Mouse (Mus musculus): ENCODE data around the gene Reep3.

Reep3 gene

DNA sequence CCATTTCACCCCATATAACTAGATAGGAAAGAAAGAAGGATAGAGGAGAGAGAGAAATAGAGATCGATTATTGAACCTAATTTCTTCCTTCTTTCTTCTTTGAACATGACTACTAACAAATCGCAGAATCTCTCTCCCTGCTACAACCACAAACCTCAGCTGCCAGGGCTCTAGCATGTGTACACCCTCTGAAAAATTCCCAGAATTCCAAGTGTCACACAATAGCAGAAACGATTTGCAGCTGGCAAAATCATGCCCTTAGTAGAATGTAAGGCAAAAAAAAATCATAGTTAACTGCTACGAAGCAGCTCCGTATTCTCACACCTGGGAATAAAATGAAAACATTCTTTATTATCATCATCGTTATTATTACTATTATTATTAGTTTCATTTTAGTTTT, 122.9 kb downstream of the Reep3 start:
- no peak for DNase-seq (ENCODE audit: low spot score in 2 of 2)

DNA sequence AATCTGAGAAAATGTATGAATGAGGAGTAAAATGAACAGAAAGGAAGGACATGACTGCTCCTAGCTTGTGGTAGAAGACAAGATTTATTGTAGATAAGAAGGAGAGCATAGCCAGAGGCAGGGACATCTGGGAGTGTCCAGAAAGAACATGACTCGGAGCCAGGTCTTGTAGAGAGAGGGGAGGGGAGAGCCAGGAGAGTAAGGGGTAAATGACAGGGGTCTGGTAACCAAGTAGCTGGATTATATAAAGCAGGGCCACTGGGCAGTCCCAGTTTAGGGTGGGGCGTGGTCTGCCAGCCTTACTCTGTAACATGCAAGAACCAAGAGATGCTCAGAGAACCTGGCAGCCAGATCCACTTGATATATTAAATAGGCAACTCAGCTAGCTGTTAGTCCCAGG, 123.5 kb downstream of the Reep3 start:
- no peak for DNase-seq (ENCODE audit: low spot score in 2 of 2)

DNA sequence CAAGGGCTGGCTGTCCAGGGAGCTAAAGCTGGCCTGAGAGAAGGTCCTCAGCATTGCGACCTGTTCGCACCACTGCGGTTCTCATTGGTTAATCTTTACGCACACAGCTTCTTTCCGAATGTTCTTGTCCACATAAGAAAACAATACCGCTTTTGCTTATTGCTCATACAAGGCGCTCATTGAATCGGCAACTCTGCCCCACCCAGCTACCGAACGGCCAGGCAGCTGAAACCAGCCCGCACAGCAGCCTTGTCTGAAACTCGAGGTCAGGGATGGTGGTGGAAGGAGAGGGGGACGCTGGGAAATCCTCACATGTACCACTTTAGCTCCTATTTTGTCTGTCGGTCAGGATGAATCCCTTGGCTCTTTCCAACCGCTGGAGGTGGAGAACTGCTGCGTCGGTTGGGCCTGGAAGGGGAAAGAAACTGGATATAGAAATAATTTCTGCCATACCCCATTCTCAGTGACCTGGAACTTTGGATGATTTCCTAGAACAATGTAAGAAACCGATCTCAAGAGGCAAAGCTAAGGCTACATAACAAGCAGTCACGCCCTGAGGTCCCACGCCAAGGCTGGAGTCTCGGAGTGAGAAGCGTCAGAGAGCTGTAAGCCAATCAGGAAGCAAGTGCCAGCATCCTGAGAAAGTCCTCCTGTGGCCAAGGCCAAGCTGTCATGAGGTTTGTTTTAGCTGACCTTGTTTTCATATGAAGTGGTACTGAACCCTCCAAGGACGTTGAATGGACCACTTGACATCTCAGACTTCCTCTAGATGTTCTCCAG, 126.2 kb downstream of the Reep3 start:
- DNase-seq (ENCODE audit: low spot score in 2 of 2), result no peak

DNA sequence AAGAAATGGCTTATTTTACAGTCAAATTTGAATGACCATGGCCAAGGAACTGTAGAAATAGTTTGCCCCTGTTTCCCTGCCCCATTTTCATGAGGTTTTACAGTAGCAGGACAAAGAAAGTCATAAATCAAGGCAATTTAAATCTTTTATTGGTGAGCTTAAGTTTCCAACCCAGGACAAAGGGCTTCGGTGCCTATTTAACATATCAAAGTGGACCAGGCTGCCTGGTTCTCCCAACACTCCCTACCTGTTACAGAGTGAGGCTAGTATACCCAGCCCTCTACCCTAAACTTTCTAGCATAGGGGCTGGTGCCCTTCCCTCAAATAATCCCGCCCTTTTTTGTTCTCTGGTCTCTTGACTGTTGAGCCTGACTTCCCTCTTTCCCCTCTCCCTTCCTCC, 127.2 kb downstream of the Reep3 start:
- no peak for DNase-seq (ENCODE audit: low spot score in 2 of 2)

DNA sequence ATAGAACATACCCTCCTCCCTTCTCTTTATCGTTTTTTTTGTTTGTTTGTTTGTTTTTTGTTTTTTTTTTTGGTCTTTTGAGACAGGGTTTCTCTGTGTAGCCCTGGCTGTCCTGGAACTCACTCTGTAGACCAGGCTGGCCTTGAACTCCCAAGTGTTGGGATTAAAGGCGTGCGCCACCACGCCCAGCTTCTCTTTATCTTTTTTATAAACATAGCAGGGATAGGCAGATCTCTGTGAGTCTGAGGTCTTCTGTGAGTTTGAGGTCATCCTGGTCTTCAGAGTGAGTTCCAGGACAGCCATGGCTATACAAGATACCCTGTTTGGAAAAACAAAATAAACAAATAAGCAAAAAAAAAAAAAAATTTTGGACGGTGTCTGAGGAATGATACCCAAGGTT, 127.7 kb downstream of the Reep3 start:
- DNase-seq (ENCODE audit: low spot score in 2 of 2), result no peak

DNA sequence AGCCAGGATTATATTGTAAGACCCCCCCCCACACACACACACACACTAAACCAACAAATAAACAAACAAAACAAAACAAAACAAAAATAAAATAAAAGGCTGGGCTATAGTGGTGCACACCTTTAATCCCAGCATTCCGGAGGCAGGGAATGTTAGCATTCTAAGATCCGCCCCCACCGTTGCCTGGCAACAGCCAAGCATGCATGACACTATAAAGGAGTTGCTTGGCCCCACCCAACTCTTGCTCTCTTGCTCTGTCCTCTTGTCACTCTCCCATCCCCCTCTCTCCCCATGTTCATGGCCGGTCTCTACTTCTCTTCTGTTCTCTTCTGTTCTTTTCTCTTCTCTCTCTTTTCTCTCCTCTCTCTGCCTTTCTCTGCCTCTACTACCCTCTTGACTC, 128.2 kb downstream of the Reep3 start:
- no peak for DNase-seq (ENCODE audit: low spot score in 2 of 2)

DNA sequence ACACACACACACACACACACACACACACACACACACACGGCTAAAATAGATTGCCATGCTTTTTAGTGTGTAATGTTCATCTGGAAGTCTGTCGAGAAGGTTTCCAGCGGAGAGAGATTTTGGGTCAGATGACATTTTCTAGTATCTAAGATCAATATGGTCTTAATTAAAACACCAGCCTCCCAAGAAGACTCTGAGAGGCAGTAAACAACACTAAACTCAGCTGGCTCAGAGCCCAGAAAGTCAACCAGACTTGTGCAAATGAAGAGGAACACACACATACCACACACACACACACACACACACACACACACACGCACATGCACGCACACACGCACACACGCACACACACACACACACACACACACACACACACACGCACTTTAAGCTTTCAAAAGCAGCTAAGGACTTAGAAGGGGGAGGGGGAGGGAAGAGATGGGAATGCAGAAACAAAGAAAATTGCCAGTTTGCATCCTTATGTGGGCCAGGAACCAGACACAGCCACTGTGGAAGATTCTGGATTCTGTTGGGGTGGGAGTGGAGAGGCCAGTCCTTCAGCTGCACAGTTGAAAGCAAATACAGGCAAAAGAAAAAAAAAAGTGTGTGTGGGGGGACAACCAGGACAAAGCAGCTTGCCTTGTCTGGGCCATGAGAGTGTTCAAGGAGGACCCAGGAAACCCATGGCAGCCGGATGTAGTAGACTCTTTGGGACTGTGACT, 130.2 kb downstream of the Reep3 start:
- DNase-seq (ENCODE audit: low spot score in 2 of 2), result peak in 1 of 2 experiments; percentile 25

DNA sequence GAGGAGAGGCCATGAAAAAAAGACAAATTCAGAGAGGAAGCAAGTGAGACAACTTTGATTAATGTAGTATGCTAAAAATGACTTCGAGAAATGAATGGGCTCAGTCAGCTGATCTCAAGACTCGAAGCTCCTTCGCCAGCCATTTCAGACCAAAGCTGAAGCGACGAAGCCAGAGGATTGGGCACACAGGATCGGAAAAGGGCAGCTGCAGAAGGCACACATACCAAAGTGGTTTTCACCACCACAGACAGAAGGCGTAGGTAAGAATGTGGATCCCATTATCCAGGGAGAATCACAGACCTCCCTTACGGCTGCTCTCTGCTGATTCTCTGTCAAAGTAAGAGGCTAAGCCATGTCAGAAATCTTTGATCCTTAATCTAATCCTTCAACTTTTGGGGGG, 136.6 kb downstream of the Reep3 start:
- DNase-seq (ENCODE audit: low spot score in 2 of 2), result no peak
